In genomic region chr13:58848578-58848977, GRCm38 (mm10) we compare ENCODE assay signal across 17 mouse cellular contexts. TPM values are rescaled to one million over a fixed set of nuclear protein-coding genes. Genes with fewer than 3 reads are reported as not detected.
DNase-seq lines count a peak whose midpoint lies in the region; ATAC-seq and TF ChIP-seq lines count a peak whose summit lies in the region.
"Had no signal": no experiment of that assay in that cellular context is flagged by ENCODE, and none has a peak within 500 bp of the region (broad histone marks: within the 10 kb centered on the region; RNA-seq: fewer than 3 reads in every experiment).

No protein-coding gene starts in this region.

- no peak for ATAC-seq in hindbrain, postnatal 0 days
- ATAC-seq in hindbrain, embryonic 16.5 days: no peak
- ATAC-seq in lung, embryonic 14.5 days (ENCODE audit: insufficient read depth): no peak
- ATAC-seq: forebrain, embryonic 13.5 days; midbrain, embryonic 13.5 days had no signal

- no peak overlapping the region for H3K9ac ChIP-seq in hindbrain, postnatal 0 days (replicated peaks; ENCODE audit: low read length)
- no peak overlapping the region for H3K9ac ChIP-seq in hindbrain, embryonic 16.5 days (ENCODE audit: low read depth, low read length)
- no peak overlapping the region for H3K9ac ChIP-seq in lung, embryonic 14.5 days
- H3K9ac ChIP-seq in MEL (ENCODE audit: control insufficient read depth, low read depth, low read length, poor library complexity, severe bottlenecking): no peak overlapping the region
- H3K9ac ChIP-seq: forebrain, embryonic 13.5 days; liver, embryonic 15.5 days; midbrain, embryonic 13.5 days had no signal

- no peak for TF ChIP-seq POLR2A in MEL (IDR thresholded peaks at IDR 0.05; ENCODE audit: control insufficient read depth in 1 of 2, insufficient read depth in 1 of 2, low read depth in 1 of 2, low read length in 2 of 2, poor library complexity in 1 of 2)

- peaks cover 24% of the 10 kb centered on the region for H3K36me3 ChIP-seq in hindbrain, postnatal 0 days (ENCODE audit: insufficient read depth, low read length)
- H3K36me3 ChIP-seq in hindbrain, embryonic 16.5 days (ENCODE audit: control insufficient read depth, insufficient read depth, low read length): peaks cover 34% of the 10 kb centered on the region
- H3K36me3 ChIP-seq in lung, embryonic 14.5 days (ENCODE audit: insufficient read depth): no peaks in the 10 kb centered on the region
- H3K36me3 ChIP-seq in MEL (ENCODE audit: control insufficient read depth in 1 of 2, insufficient read depth in 2 of 2, low read length in 2 of 2): no peaks in the 10 kb centered on the region
- H3K36me3 ChIP-seq: liver, embryonic 15.5 days had no signal

- peak; percentile 57 for TF ChIP-seq CTCF in hindbrain, postnatal 0 days (IDR thresholded peaks at IDR 0.05; ENCODE audit: low read depth)
- peak; percentile 49 for TF ChIP-seq CTCF in lung, embryonic 14.5 days (IDR thresholded peaks at IDR 0.05; ENCODE audit: low read depth)
- peak; percentile 26 to 50 (median 48) for TF ChIP-seq CTCF in MEL (IDR thresholded peaks at IDR 0.05 in 2 of 3, conservative IDR thresholded peaks at IDR 0.05 in 1 of 3; ENCODE audit: control insufficient read depth in 1 of 3, insufficient read depth in 1 of 3, low read depth in 2 of 3, low read length in 3 of 3, poor library complexity in 1 of 3, severe bottlenecking in 1 of 3)

- H3K4me2 ChIP-seq in hindbrain, postnatal 0 days (ENCODE audit: low read depth, low read length): no peak overlapping the region
- no peak overlapping the region for H3K4me2 ChIP-seq in hindbrain, embryonic 16.5 days (ENCODE audit: low read length)
- no peak overlapping the region for H3K4me2 ChIP-seq in lung, embryonic 14.5 days
- H3K4me2 ChIP-seq: forebrain, embryonic 13.5 days; liver, embryonic 15.5 days; midbrain, embryonic 13.5 days had no signal

- TF ChIP-seq EP300 in MEL (IDR thresholded peaks at IDR 0.05; ENCODE audit: low read depth in 1 of 2, low read length in 2 of 2): no peak

- H3K4me3 ChIP-seq in hindbrain, postnatal 0 days (ENCODE audit: low read length): no peak overlapping the region
- no peak overlapping the region for H3K4me3 ChIP-seq in hindbrain, embryonic 16.5 days (ENCODE audit: low read length)
- no peak overlapping the region for H3K4me3 ChIP-seq in lung, embryonic 14.5 days (ENCODE audit: low read depth, low read length)
- no peak overlapping the region for H3K4me3 ChIP-seq in MEL (ENCODE audit: control insufficient read depth in 1 of 2, insufficient read depth in 1 of 2, low read depth in 2 of 2, low read length in 2 of 2)
- H3K4me3 ChIP-seq: forebrain, embryonic 13.5 days; liver, embryonic 15.5 days; midbrain, embryonic 13.5 days had no signal

- H3K27ac ChIP-seq in hindbrain, postnatal 0 days: no peak overlapping the region
- H3K27ac ChIP-seq in hindbrain, embryonic 16.5 days (ENCODE audit: low read depth, low read length): no peak overlapping the region
- H3K27ac ChIP-seq in lung, embryonic 14.5 days (ENCODE audit: low read depth): no peak overlapping the region
- no peak overlapping the region for H3K27ac ChIP-seq in MEL (ENCODE audit: control insufficient read depth, low read depth, low read length)
- H3K27ac ChIP-seq: forebrain, embryonic 13.5 days; liver, embryonic 15.5 days; macrophage; midbrain, embryonic 13.5 days had no signal

- no peaks in the 10 kb centered on the region for H3K79me2 ChIP-seq in MEL (ENCODE audit: control insufficient read depth, insufficient read depth, low read length, poor library complexity)

- no peaks in the 10 kb centered on the region for H3K9me3 ChIP-seq in hindbrain, postnatal 0 days (ENCODE audit: low read length)
- no peaks in the 10 kb centered on the region for H3K9me3 ChIP-seq in hindbrain, embryonic 16.5 days (ENCODE audit: control insufficient read depth, low read length)
- 0 out of 2 replicates have a peak, but pooled peaks cover 3% of the 10 kb centered on the region for H3K9me3 ChIP-seq in lung, embryonic 14.5 days (ENCODE audit: low read depth, low read length)
- no peaks in the 10 kb centered on the region for H3K9me3 ChIP-seq in MEL (replicated peaks; ENCODE audit: insufficient read depth, low read length)
- H3K9me3 ChIP-seq: forebrain, embryonic 13.5 days; liver, embryonic 15.5 days; midbrain, embryonic 13.5 days had no signal

- H3K4me1 ChIP-seq in hindbrain, postnatal 0 days (ENCODE audit: insufficient read depth, low read length): no peaks in the 10 kb centered on the region
- H3K4me1 ChIP-seq in hindbrain, embryonic 16.5 days (ENCODE audit: control insufficient read depth, insufficient read depth, low read depth, low read length): no peaks in the 10 kb centered on the region
- H3K4me1 ChIP-seq in lung, embryonic 14.5 days (ENCODE audit: insufficient read depth): no peaks in the 10 kb centered on the region
- H3K4me1 ChIP-seq in MEL (ENCODE audit: control insufficient read depth in 1 of 2, insufficient read depth in 2 of 2, low read length in 2 of 2): no peaks in the 10 kb centered on the region
- H3K4me1 ChIP-seq: forebrain, embryonic 13.5 days; liver, embryonic 15.5 days had no signal

- no peaks in the 10 kb centered on the region for H3K27me3 ChIP-seq in hindbrain, postnatal 0 days (ENCODE audit: insufficient read depth, low read length)
- no peaks in the 10 kb centered on the region for H3K27me3 ChIP-seq in hindbrain, embryonic 16.5 days (replicated peaks; ENCODE audit: control insufficient read depth, insufficient read depth, low read length)
- H3K27me3 ChIP-seq in lung, embryonic 14.5 days (ENCODE audit: insufficient read depth, low read length): no peaks in the 10 kb centered on the region
- no peaks in the 10 kb centered on the region for H3K27me3 ChIP-seq in MEL (ENCODE audit: control insufficient read depth in 1 of 2, insufficient read depth in 2 of 2, low read length in 2 of 2)
- H3K27me3 ChIP-seq: forebrain, embryonic 13.5 days; liver, embryonic 15.5 days; midbrain, embryonic 13.5 days had no signal

- 87% methylated on average over 4 of the region's 4 CpGs for WGBS in hindbrain, postnatal 0 days
- 86% methylated on average over 4 of the region's 4 CpGs for WGBS in hindbrain, embryonic 16.5 days
- 83% methylated on average over 4 of the region's 4 CpGs for WGBS in lung, embryonic 14.5 days

- no peak for DNase-seq in hindbrain, postnatal 0 days (ENCODE audit: low spot score)
- peak; percentile 6 for DNase-seq in lung, embryonic 14.5 days
- DNase-seq in lung, postnatal 36 days: no peak
- peak; percentile 8 for DNase-seq in MEL (ENCODE audit: low read depth, low spot score)
- peak; percentile 1 for DNase-seq in naive thymus-derived CD4-positive, alpha-beta T cell, adult 2 months (ENCODE audit: low read depth)
- DNase-seq in ovary, postnatal 10 days (ENCODE audit: low spot score): no peak
- DNase-seq: adrenal gland, adult 8-10 months; cerebellum, adult 9-10 months; heart, postnatal 14 days; kidney, postnatal 10 days; layer of hippocampus, adult 9-11 months; right cerebral cortex, postnatal 25 days had no signal

- TF ChIP-seq RAD21 in MEL (IDR thresholded peaks at IDR 0.05; ENCODE audit: low read depth, low read length): no peak; the same call in 1 of the 2 replicates

TF ChIP-seq in MEL, 35 proteins besides CTCF, POLR2A, EP300 and RAD21:
- TF ChIP-seq ZC3H11A (IDR thresholded peaks at IDR 0.05; ENCODE audit: low read depth, low read length) (no peak), ZNF384 (IDR thresholded peaks at IDR 0.05; ENCODE audit: low read depth, low read length) (no peak), SMC3 (IDR thresholded peaks at IDR 0.05; ENCODE audit: low read depth, low read length) (peak; percentile 24; the same call in 1 of the 2 replicates)

RNA-seq across cellular contexts. Expression of gene Ntrk2, which starts 42.2 kb away (rescaled TPM):
- total RNA-seq in hindbrain, postnatal 0 days (2014; rRNA removed): 229 and 233 TPM in 2 replicates
- polyA plus RNA-seq in hindbrain, postnatal 0 days (2015; fragmentation: Nextera tagmentation; extraction: Ambion mirVana): 158 and 160 TPM in 2 replicates
- polyA plus RNA-seq in hindbrain, embryonic 16.5 days (2015; fragmentation: Nextera tagmentation; extraction: Ambion mirVana): 137 and 146 TPM in 2 replicates
- polyA plus RNA-seq in lung, embryonic 14.5 days (2014; fragmentation: Nextera tagmentation; extraction: Ambion mirVana): 1.3 and 1.7 TPM in 2 replicates
- total RNA-seq in MEL (2012; rRNA removed): under 0.01 TPM in 1 of 2 replicates, not detected in the other
- polyA plus RNA-seq in MEL (2012; ENCODE audit: insufficient read depth in 1 of 2, insufficient read length in 2 of 2, low read depth in 1 of 2, low replicate concordance in 2 of 2, missing spikeins in 1 of 2): not detected
- polyA plus RNA-seq: macrophage had no signal

Comparison
In these comparisons a context has a peak if more than half of its experiments do, and no peak if none do; other contexts are left out.
1. DNase-seq: peak in lung, embryonic 14.5 days (single experiment), MEL (single experiment) and naive thymus-derived CD4-positive, alpha-beta T cell, adult 2 months (single experiment); none in hindbrain, postnatal 0 days (single experiment), lung, postnatal 36 days (single experiment) and ovary, postnatal 10 days (single experiment).
2. RNA of gene Ntrk2, which starts 42.2 kb away (polyA plus RNA-seq): 158 to 160 TPM in hindbrain, postnatal 0 days and 137 to 146 TPM in hindbrain, embryonic 16.5 days; 1.3 to 1.7 TPM in lung, embryonic 14.5 days and not detected in MEL; every median in the first group is over 10 times any median in the second.
3. Peak in every context shown above with its lines, with median percentiles within 50 percentile points of each other: CTCF ChIP-seq.